ENCODE assay signal across 8 mouse cellular contexts in the genomic region with DNA sequence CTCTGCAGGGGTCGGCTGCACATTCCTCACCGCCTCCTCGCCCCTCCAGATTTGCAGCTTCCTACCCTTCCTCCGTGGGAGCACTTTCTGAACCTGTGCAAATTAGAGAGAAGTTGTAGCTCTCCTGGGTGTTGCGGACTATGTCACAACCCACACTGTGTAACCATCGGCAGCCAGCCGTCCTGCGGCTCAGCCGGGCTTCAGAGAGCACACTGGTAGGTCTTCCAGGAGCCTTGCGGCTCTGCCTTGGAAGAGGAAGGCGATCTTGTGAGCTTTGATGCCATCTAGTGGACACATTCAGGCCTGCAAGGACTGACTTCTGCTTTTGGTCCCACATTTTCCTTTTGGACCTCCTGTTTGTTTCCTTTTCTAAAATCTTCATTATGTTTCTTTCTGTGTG. TPM values are rescaled to one million over a fixed set of nuclear protein-coding genes. Genes with fewer than 3 reads are reported as not detected.
DNase-seq lines count a peak whose midpoint lies in the region; ATAC-seq and TF ChIP-seq lines count a peak whose summit lies in the region.

No protein-coding gene starts in this region.

- no peaks in the 10 kb centered on the region for H3K27me3 ChIP-seq in embryonic facial prominence, embryonic 11.5 days (ENCODE audit: control insufficient read depth, insufficient read depth, low read length)
- H3K27me3 ChIP-seq in heart, adult 2 months (ENCODE audit: control insufficient read depth, insufficient read depth, low read length) = no peaks in the 10 kb centered on the region
- no peaks in the 10 kb centered on the region for H3K27me3 ChIP-seq in kidney, adult 2 months (replicated peaks; ENCODE audit: control insufficient read depth, insufficient read depth, low read length)
- H3K27me3 ChIP-seq in limb, embryonic 12.5 days = peaks cover 7% of the 10 kb centered on the region; the same call in 1 of the 2 replicates
- H3K27me3 ChIP-seq in midbrain, embryonic 15.5 days (replicated peaks) = 0 out of 2 replicates have a peak, but pooled peaks cover 10% of the 10 kb centered on the region

- TF ChIP-seq CTCF in heart, adult 2 months (IDR thresholded peaks at IDR 0.05) = peak; percentile 89
- TF ChIP-seq CTCF in kidney, adult 2 months (conservative IDR thresholded peaks at IDR 0.05; ENCODE audit: insufficient read depth, insufficient read length, low read depth, low read length) = peak; percentile 92

- peak; percentile 88; the same call in 1 of the 2 replicates for TF ChIP-seq EP300 in heart, adult 2 months (IDR thresholded peaks at IDR 0.05; ENCODE audit: insufficient read depth, low read depth, low read length)

- H3K79me2 ChIP-seq in heart, adult 2 months (replicated peaks; ENCODE audit: control insufficient read depth, insufficient read depth, low read length) = no peaks in the 10 kb centered on the region

- H3K4me1 ChIP-seq in embryonic facial prominence, embryonic 11.5 days (ENCODE audit: control insufficient read depth, insufficient read depth, low read length) = no peaks in the 10 kb centered on the region
- no peaks in the 10 kb centered on the region; the same call in 1 of the 2 replicates for H3K4me1 ChIP-seq in heart, adult 2 months (ENCODE audit: control insufficient read depth, insufficient read depth, low read length)
- peaks cover 5% of the 10 kb centered on the region; the same call in 1 of the 2 replicates for H3K4me1 ChIP-seq in kidney, adult 2 months (ENCODE audit: control insufficient read depth, insufficient read depth, low read length)
- H3K4me1 ChIP-seq in limb, embryonic 12.5 days (replicated peaks) = peaks cover 16% of the 10 kb centered on the region
- H3K4me1 ChIP-seq in midbrain, embryonic 15.5 days = peaks cover 22% of the 10 kb centered on the region

- DNase-seq in urinary bladder, adult 18-20 months (ENCODE audit: low spot score in 2 of 2) = peak; percentile 57 to 64
- DNase-seq in urinary bladder, postnatal 10 days (ENCODE audit: low spot score) = no peak
- peak; percentile 92 for DNase-seq in embryonic facial prominence, embryonic 11.5 days (ENCODE audit: low spot score)
- peak; percentile 82 to 85 for DNase-seq in heart, adult 2 months
- peak; percentile 91 for DNase-seq in kidney, adult 2 months
- peak; percentile 61 to 77 for DNase-seq in spleen, adult 18-20 months

- H3K4me3 ChIP-seq in embryonic facial prominence, embryonic 11.5 days (ENCODE audit: low read depth, low read length) = peak overlapping the region; percentile 35
- peak overlapping the region; percentile 32 for H3K4me3 ChIP-seq in heart, adult 2 months
- H3K4me3 ChIP-seq in kidney, adult 2 months (ENCODE audit: insufficient read depth, low read depth, low read length) = peak overlapping the region; percentile 9; the same call in 1 of the 2 replicates
- peak overlapping the region; percentile 38 for H3K4me3 ChIP-seq in limb, embryonic 12.5 days (replicated peaks)
- H3K4me3 ChIP-seq in midbrain, embryonic 15.5 days = peak overlapping the region; percentile 40

- H3K27ac ChIP-seq in embryonic facial prominence, embryonic 11.5 days (replicated peaks; ENCODE audit: low read depth, low read length) = no peak overlapping the region
- no peak overlapping the region for H3K27ac ChIP-seq in heart, adult 2 months
- H3K27ac ChIP-seq in kidney, adult 2 months (ENCODE audit: insufficient read depth, low read depth, low read length) = no peak overlapping the region
- no peak overlapping the region for H3K27ac ChIP-seq in limb, embryonic 12.5 days
- no peak overlapping the region for H3K27ac ChIP-seq in midbrain, embryonic 15.5 days

- peak; percentile 79 for ATAC-seq in embryonic facial prominence, embryonic 11.5 days (replicated peaks; ENCODE audit: insufficient number of reproducible peaks, low FRiP score, low TSS enrichment, low read depth)
- peak; percentile 78; the same call in 1 of the 2 replicates for ATAC-seq in limb, embryonic 12.5 days (ENCODE audit: insufficient number of reproducible peaks, insufficient read depth, low FRiP score, low TSS enrichment, low read depth)
- ATAC-seq in midbrain, embryonic 15.5 days (replicated peaks) = peak; percentile 84

- H3K9me3 ChIP-seq in embryonic facial prominence, embryonic 11.5 days (replicated peaks; ENCODE audit: control insufficient read depth, low read length) = no peaks in the 10 kb centered on the region
- H3K9me3 ChIP-seq in limb, embryonic 12.5 days = no peaks in the 10 kb centered on the region
- no peaks in the 10 kb centered on the region for H3K9me3 ChIP-seq in midbrain, embryonic 15.5 days

- no peak for TF ChIP-seq POLR2A in heart, adult 2 months (IDR thresholded peaks at IDR 0.05; ENCODE audit: insufficient read depth, low read depth, low read length)
- no peak for TF ChIP-seq POLR2A in kidney, adult 2 months (IDR thresholded peaks at IDR 0.05; ENCODE audit: low read depth, low read length)

- peak overlapping the region; percentile 76 for H3K4me2 ChIP-seq in embryonic facial prominence, embryonic 11.5 days (ENCODE audit: low read depth, low read length)
- peak overlapping the region; percentile 73 for H3K4me2 ChIP-seq in limb, embryonic 12.5 days
- H3K4me2 ChIP-seq in midbrain, embryonic 15.5 days = peak overlapping the region; percentile 77

- H3K36me3 ChIP-seq in embryonic facial prominence, embryonic 11.5 days (replicated peaks; ENCODE audit: control insufficient read depth, insufficient read depth, low read depth, low read length) = no peaks in the 10 kb centered on the region
- no peaks in the 10 kb centered on the region for H3K36me3 ChIP-seq in heart, adult 2 months (ENCODE audit: control insufficient read depth, insufficient read depth, low read length)
- no peaks in the 10 kb centered on the region for H3K36me3 ChIP-seq in kidney, adult 2 months (ENCODE audit: control insufficient read depth, insufficient read depth, low read length)
- H3K36me3 ChIP-seq in limb, embryonic 12.5 days = no peaks in the 10 kb centered on the region
- no peaks in the 10 kb centered on the region for H3K36me3 ChIP-seq in midbrain, embryonic 15.5 days (replicated peaks)

- peak overlapping the region; percentile 25 for H3K9ac ChIP-seq in embryonic facial prominence, embryonic 11.5 days (replicated peaks; ENCODE audit: low read length)
- peak overlapping the region; percentile 22; the same call in 1 of the 2 replicates for H3K9ac ChIP-seq in heart, adult 2 months (ENCODE audit: low read depth, low read length)
- peak overlapping the region; percentile 63 for H3K9ac ChIP-seq in limb, embryonic 12.5 days (replicated peaks)
- H3K9ac ChIP-seq in midbrain, embryonic 15.5 days = peak overlapping the region; percentile 38; the same call in 1 of the 2 replicates

- WGBS in embryonic facial prominence, embryonic 11.5 days = 1% methylated on average over 11 of the region's 11 CpGs
- 2% methylated on average over 11 of the region's 11 CpGs for WGBS in heart, adult 2 months
- WGBS in kidney, adult 2 months = 2% methylated on average over 11 of the region's 11 CpGs
- under 1% methylated on average over 11 of the region's 11 CpGs for WGBS in limb, embryonic 12.5 days
- under 1% methylated on average over 11 of the region's 11 CpGs for WGBS in midbrain, embryonic 15.5 days

- intact Hi-C loops in heart, adult 2 months (cut with DNase I) = loop anchor here (1.0 to 2.0 kb wide), 2 partner anchors 44 to 329 kb away; no protein-coding TSS in a partner anchor

RNA-seq across cellular contexts. Expression of a gene that starts 38.0 kb away (rescaled TPM):
- 19.1 and 20.3 TPM in 2 replicates for polyA plus RNA-seq in embryonic facial prominence, embryonic 11.5 days (2014; fragmentation: Nextera tagmentation; extraction: Ambion mirVana)
- total RNA-seq in heart, adult 2 months (2021) = 10 to 100 TPM; 20.6 to 23.8 TPM
- polyA plus RNA-seq in heart, adult 2 months (2012; rRNA removed) = 9.0 and 15.7 TPM in 2 replicates
- 9.6 and 12.1 TPM in 2 replicates for polyA plus RNA-seq in kidney, adult 2 months (2012; rRNA removed)
- polyA plus RNA-seq in limb, embryonic 12.5 days (2016; fragmentation: Nextera tagmentation; extraction: Ambion mirVana) = 25.3 and 26.9 TPM in 2 replicates
- 23.9 and 25.8 TPM in 2 replicates for polyA plus RNA-seq in midbrain, embryonic 15.5 days (2015; fragmentation: Nextera tagmentation; extraction: Ambion mirVana)

RNA-seq across cellular contexts. Expression of a gene that starts 49.9 kb away (rescaled TPM):
- 3,882 and 3,910 TPM in 2 replicates for polyA plus RNA-seq in embryonic facial prominence, embryonic 11.5 days (2014; fragmentation: Nextera tagmentation; extraction: Ambion mirVana)
- total RNA-seq in heart, adult 2 months (2021) = 100 to 1,000 TPM; 405 to 430 TPM
- 258 and 363 TPM in 2 replicates for polyA plus RNA-seq in heart, adult 2 months (2012; rRNA removed)
- 324 and 348 TPM in 2 replicates for polyA plus RNA-seq in kidney, adult 2 months (2012; rRNA removed)
- 3,393 and 3,612 TPM in 2 replicates for polyA plus RNA-seq in limb, embryonic 12.5 days (2016; fragmentation: Nextera tagmentation; extraction: Ambion mirVana)
- 3,070 and 3,123 TPM in 2 replicates for polyA plus RNA-seq in midbrain, embryonic 15.5 days (2015; fragmentation: Nextera tagmentation; extraction: Ambion mirVana)
